Comparison of ENCODE assay signal across 8 mouse cellular contexts in genomic region chr19:18631644-18632219, GRCm38 (mm10). TPM values are rescaled to one million over a fixed set of nuclear protein-coding genes. Genes with fewer than 3 reads are reported as not detected.
DNase-seq lines count a peak whose midpoint lies in the region; ATAC-seq lines count a peak whose summit lies in the region.

Gene Ostf1 (minus strand): TSS chr19:18631823.
Gene Nmrk1 (plus strand): TSS chr19:18631950.

- H3K4me3 ChIP-seq in brown adipose tissue, adult 24 weeks (ENCODE audit: insufficient read depth, low read depth, low read length), result peak within 1 kb of the TSS; percentile 95
- H3K4me3 ChIP-seq in heart, embryonic 13.5 days, result peak within 1 kb of the TSS; percentile 68
- peak within 1 kb of the TSS; percentile 83 for H3K4me3 ChIP-seq in liver, embryonic 12.5 days
- peak within 1 kb of the TSS; percentile 95 for H3K4me3 ChIP-seq in stomach, embryonic 15.5 days (replicated peaks)

- peak; percentile 97 for ATAC-seq in heart, embryonic 13.5 days (ENCODE audit: extremely low read depth, insufficient number of reproducible peaks, low FRiP score, low TSS enrichment)
- peak; percentile 97 for ATAC-seq in liver, embryonic 12.5 days
- peak; percentile 98 for ATAC-seq in stomach, embryonic 15.5 days (ENCODE audit: insufficient read depth, low FRiP score, low read depth)

- H3K36me3 ChIP-seq in heart, embryonic 13.5 days, result no peaks in the 10 kb centered on the region
- no peaks in the 10 kb centered on the region for H3K36me3 ChIP-seq in liver, embryonic 12.5 days
- H3K36me3 ChIP-seq in stomach, embryonic 15.5 days, result no peaks in the 10 kb centered on the region

- WGBS in heart, embryonic 13.5 days, result under 1% methylated on average over 51 of the region's 51 CpGs
- WGBS in liver, embryonic 12.5 days (ENCODE audit: insufficient replicate concordance), result under 1% methylated on average over 49 of the region's 51 CpGs
- WGBS in stomach, embryonic 15.5 days, result under 1% methylated on average over 51 of the region's 51 CpGs

- peak within 1 kb of the TSS; percentile 70 for H3K4me2 ChIP-seq in heart, embryonic 13.5 days
- H3K4me2 ChIP-seq in liver, embryonic 12.5 days, result peak within 1 kb of the TSS; percentile 87
- peak within 1 kb of the TSS; percentile 76 for H3K4me2 ChIP-seq in stomach, embryonic 15.5 days

- H3K27ac ChIP-seq in brown adipose tissue, adult 24 weeks (replicated peaks; ENCODE audit: low read depth, low read length), result peak within 1 kb of the TSS; percentile 87
- H3K27ac ChIP-seq in heart, embryonic 13.5 days (replicated peaks), result peak within 1 kb of the TSS; percentile 87
- H3K27ac ChIP-seq in liver, embryonic 12.5 days, result peak within 1 kb of the TSS; percentile 81
- H3K27ac ChIP-seq in stomach, embryonic 15.5 days, result peak within 1 kb of the TSS; percentile 95

- peaks cover 10% of the 10 kb centered on the region; the same call in 1 of the 2 replicates for H3K4me1 ChIP-seq in brown adipose tissue, adult 24 weeks (ENCODE audit: control insufficient read depth, insufficient read depth, insufficient read length, low read length)
- peaks cover 18% of the 10 kb centered on the region for H3K4me1 ChIP-seq in heart, embryonic 13.5 days
- peaks cover 30% of the 10 kb centered on the region for H3K4me1 ChIP-seq in liver, embryonic 12.5 days
- peaks cover 7% of the 10 kb centered on the region; the same call in 1 of the 2 replicates for H3K4me1 ChIP-seq in stomach, embryonic 15.5 days

- peak; percentile 92 for DNase-seq in CD4-positive, CD25-positive, alpha-beta regulatory T cell, adult 2 months (ENCODE audit: low read depth, low spot score)
- DNase-seq in fat pad, adult 2 months (ENCODE audit: extremely low read depth, low read depth, low spot score), result peak; percentile 39
- DNase-seq in kidney, postnatal 10 days, result peak; percentile 99
- DNase-seq in natural killer cell, adult 2 months (ENCODE audit: low spot score in 2 of 2), result peak; percentile 95 to 97

- H3K9me3 ChIP-seq in heart, embryonic 13.5 days, result no peaks in the 10 kb centered on the region
- H3K9me3 ChIP-seq in liver, embryonic 12.5 days (replicated peaks), result no peaks in the 10 kb centered on the region
- no peaks in the 10 kb centered on the region for H3K9me3 ChIP-seq in stomach, embryonic 15.5 days

- H3K9ac ChIP-seq in heart, embryonic 13.5 days, result peak within 1 kb of the TSS; percentile 84
- peak within 1 kb of the TSS; percentile 82 for H3K9ac ChIP-seq in liver, embryonic 12.5 days
- H3K9ac ChIP-seq in stomach, embryonic 15.5 days, result peak within 1 kb of the TSS; percentile 68

- H3K27me3 ChIP-seq in heart, embryonic 13.5 days (replicated peaks), result no peaks in the 10 kb centered on the region
- no peaks in the 10 kb centered on the region for H3K27me3 ChIP-seq in liver, embryonic 12.5 days (replicated peaks)
- H3K27me3 ChIP-seq in stomach, embryonic 15.5 days (replicated peaks), result no peaks in the 10 kb centered on the region

RNA-seq across cellular contexts. Expression of gene Ostf1, which starts in this region (rescaled TPM):
- polyA plus RNA-seq in brown adipose tissue, adult 24 weeks (2012; ENCODE audit: insufficient read depth, insufficient read length, missing spikeins), result 92.4 and 102 TPM in 2 replicates
- polyA plus RNA-seq in heart, embryonic 13.5 days (2015; fragmentation: Nextera tagmentation; extraction: Ambion mirVana), result 66.5 and 75.0 TPM in 2 replicates
- polyA plus RNA-seq in liver, embryonic 12.5 days (2016; fragmentation: Nextera tagmentation; extraction: Ambion mirVana), result 60.8 and 65.1 TPM in 2 replicates
- polyA plus RNA-seq in stomach, embryonic 15.5 days (2015; fragmentation: Nextera tagmentation; extraction: Ambion mirVana), result 95.9 and 97.4 TPM in 2 replicates

RNA-seq across cellular contexts. Expression of gene Nmrk1, which starts in this region (rescaled TPM):
- polyA plus RNA-seq in brown adipose tissue, adult 24 weeks (2012; ENCODE audit: insufficient read depth, insufficient read length, missing spikeins), result 5.0 and 14.7 TPM in 2 replicates
- 6.3 and 7.7 TPM in 2 replicates for polyA plus RNA-seq in heart, embryonic 13.5 days (2015; fragmentation: Nextera tagmentation; extraction: Ambion mirVana)
- 6.3 and 7.2 TPM in 2 replicates for polyA plus RNA-seq in liver, embryonic 12.5 days (2016; fragmentation: Nextera tagmentation; extraction: Ambion mirVana)
- 13.4 and 14.6 TPM in 2 replicates for polyA plus RNA-seq in stomach, embryonic 15.5 days (2015; fragmentation: Nextera tagmentation; extraction: Ambion mirVana)

Comparison
In these comparisons a context has a peak if more than half of its experiments do, and no peak if none do; other contexts are left out.
1. Peak in every context shown above with its lines: DNase-seq, ATAC-seq, H3K4me3 ChIP-seq and H3K27ac ChIP-seq.
2. DNase-seq: peak in every context shown above with its lines; median percentile 99 in kidney, postnatal 10 days; 96 in natural killer cell, adult 2 months; 92 in CD4-positive, CD25-positive, alpha-beta regulatory T cell, adult 2 months; 39 in fat pad, adult 2 months.